Mouse (Mus musculus) hematopoietic multipotent progenitor cell, adult 10-12 weeks (in vitro differentiated cells): ENCODE measurements around the gene Prokr1. TPM values are rescaled to one million over a fixed set of nuclear protein-coding genes. Genes with fewer than 3 reads are reported as not detected.

Source experiments
- polyA plus RNA-seq: library from polyadenylated mRNA; stranded (reverse); fragments of >175 nt; gene quantifications from 2 replicates; pipeline ENCODE4 v1.2.3, GENCODE M21; 2012; ENCODE audit warnings: low replicate concordance

Gene Prokr1
- polyA plus RNA-seq, result 0.05 and 0.47 TPM in 2 replicates

DNA sequence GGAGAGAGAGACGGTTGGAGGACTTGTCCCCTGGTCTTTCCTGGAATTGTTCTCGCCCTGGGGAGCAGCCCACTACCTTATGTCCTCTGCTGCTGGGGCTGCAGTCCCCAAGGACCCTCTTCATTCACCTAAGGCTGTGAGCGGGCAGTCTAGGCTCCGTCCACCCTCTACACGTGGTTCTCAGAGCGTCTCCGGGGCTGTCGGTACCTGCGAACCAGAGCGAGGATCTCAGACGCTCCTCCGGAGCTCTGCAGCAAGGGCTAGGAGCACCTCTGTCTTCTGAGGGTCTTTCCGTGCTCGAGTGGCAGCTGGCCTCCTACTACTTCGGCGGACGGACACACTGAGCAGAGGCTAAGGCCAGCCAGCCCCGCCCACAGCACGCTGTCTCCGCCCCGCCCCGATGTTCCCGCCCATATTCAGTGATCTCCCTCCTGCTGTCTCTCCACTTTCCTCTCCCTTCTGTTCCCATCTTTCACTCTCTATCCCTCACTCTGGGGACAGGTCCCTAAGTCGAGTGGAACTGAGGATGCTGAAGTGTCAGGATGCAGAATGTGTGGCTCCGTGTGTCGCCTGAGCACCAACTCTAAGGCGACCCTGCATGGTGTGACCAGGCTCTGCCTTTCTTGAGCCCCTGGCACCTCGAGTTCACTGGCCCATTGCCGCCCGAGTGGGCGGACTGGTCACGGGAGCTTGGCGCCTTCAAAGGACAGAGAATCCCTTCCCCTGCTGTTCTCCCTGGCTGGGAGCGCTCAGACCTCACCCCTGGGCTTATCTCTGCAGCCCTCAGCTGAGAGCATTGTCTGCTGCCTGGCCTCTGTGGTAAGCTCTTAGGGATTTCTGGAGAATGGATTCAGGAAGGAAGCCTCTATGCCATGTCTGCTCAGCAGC lies at the start of gene Prokr1:
Gene Prokr1 (minus strand): TSS at position 350 of the 888 bp plus-strand sequence.

GRCm38 (mm10) chr6:87532953-87533710 lies 57.4 kb downstream of the Prokr1 start, which contains the start of gene Arhgap25:
Arhgap25 (minus strand) TSS chr6:87533259.

Other genes starting within 250 kb of the Prokr1 start
- gene Gkn1, start 239.8 kb downstream of the Prokr1 start, polyA plus RNA-seq, result not detected in 2 replicates
- not detected in 2 replicates for gene Gkn2, start 217.4 kb downstream of the Prokr1 start, polyA plus RNA-seq
- gene Gkn3, start 201.8 kb downstream of the Prokr1 start, polyA plus RNA-seq, result not detected in 2 replicates
- not detected in 2 replicates for gene Bmp10, start 161.7 kb downstream of the Prokr1 start, polyA plus RNA-seq
- gene Arhgap25, start 57.5 kb downstream of the Prokr1 start, polyA plus RNA-seq, result 19.2 and 43.2 TPM in 2 replicates
- gene Aplf, start 81.5 kb upstream of the Prokr1 start, polyA plus RNA-seq, result 2.3 and 4.7 TPM in 2 replicates
- 0.16 and 0.86 TPM in 2 replicates for gene Efcc1, start 140.1 kb upstream of the Prokr1 start, polyA plus RNA-seq
- gene Gp9, start 187.3 kb upstream of the Prokr1 start, polyA plus RNA-seq, result 5.7 and 14.0 TPM in 2 replicates
- 49.2 and 155 TPM in 2 replicates for gene Rab43, start 221.4 kb upstream of the Prokr1 start, polyA plus RNA-seq
- gene Gm45140, start 245.1 kb upstream of the Prokr1 start, polyA plus RNA-seq, result 2.7 and 24.2 TPM in 2 replicates
- gene Isy1, start 248.1 kb upstream of the Prokr1 start, polyA plus RNA-seq, result 41.7 and 45.7 TPM in 2 replicates